Mouse (Mus musculus) adrenal gland, adult 18-20 months (tissue): ENCODE data around the gene Slc43a1. TPM values are rescaled to one million over a fixed set of nuclear protein-coding genes. Genes with fewer than 3 reads are reported as not detected.
"Not testable (repeated sequence)": the region's sequence is repeated elsewhere in the genome, so short reads cannot be mapped to it uniquely, and the experiment has no call there.

ENCODE experiments used
- DNase-seq, 2 experiments: peaks; one replicate each; pipeline ENCODE4 v3.0.0; 2021 to 2022; ENCODE audit warnings: low spot score in 2 of 2
- long read RNA-seq, 2 experiments: library from polyadenylated mRNA; stranded (forward); transcript quantifications; one replicate each; pipeline ENCODE4 v2.0.0; 2021
- total RNA-seq, 2 experiments: library from RNA; stranded (reverse); gene quantifications; 1 replicate in 1 of 2; 2 replicates in 1 of 2; pipeline ENCODE4 v1.2.3; 2021

Slc43a1 gene
- 1 to 10 TPM; 9.3 to 9.4 TPM for total RNA-seq
- long read RNA-seq, experiment 1, transcript Slc43a1-204 (15 exons, 3,089 nt): major isoform, 5 of 11 reads
- long read RNA-seq, experiment 1, partial matches to known transcripts: 1 of 11 reads
- long read RNA-seq, experiment 1, other reads (novel, unspliced or antisense): 4 of 11 reads
- long read RNA-seq, experiment 2, partial matches to known transcripts: 0 of 1 reads
- long read RNA-seq, experiment 2, other reads (novel, unspliced or antisense): 0 of 1 reads

DNA sequence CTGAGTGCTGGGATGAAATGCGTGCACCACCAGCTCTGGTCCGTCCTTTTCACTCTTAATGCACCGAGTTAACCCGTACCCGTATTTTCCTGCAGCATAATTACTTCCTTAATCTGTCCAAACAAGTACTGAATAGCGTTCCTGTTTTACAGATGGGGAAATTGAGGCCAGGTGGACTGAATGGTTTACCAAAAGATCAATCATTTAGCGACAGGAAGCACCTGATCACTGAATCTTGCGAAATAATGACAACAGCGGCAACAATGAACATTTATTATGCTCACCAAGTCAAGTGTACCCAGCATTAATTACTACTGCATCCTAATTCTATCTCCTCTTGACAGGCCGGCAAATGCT, at the start of gene Slc43a1:
TSS of gene Slc43a1 (plus strand) at position 258 of the 357 bp plus-strand sequence.
- no peak for DNase-seq

GRCm38 (mm10) chr2:84790418-84790817, 48.2 kb upstream of the Slc43a1 start:
- no peak for DNase-seq

DNA sequence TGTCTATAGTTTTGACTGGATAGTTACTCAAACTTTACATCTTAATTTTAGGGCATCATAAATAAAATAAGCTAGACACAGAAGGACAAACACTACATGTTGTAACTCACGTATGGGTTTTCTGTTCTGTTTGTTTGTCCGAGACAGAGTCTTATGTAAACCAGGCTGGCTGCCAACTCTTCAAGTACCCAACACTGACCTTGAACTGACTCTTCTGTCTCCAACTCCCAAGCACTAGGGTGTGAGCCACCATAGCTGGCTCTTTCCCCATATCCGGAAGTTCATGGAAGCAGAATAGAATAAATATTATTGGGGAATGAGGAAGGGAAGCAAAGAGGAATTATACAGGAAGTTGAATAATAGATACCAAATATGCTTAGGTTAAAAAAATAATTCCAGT, 46.1 kb upstream of the Slc43a1 start:
- DNase-seq: no peak

DNA sequence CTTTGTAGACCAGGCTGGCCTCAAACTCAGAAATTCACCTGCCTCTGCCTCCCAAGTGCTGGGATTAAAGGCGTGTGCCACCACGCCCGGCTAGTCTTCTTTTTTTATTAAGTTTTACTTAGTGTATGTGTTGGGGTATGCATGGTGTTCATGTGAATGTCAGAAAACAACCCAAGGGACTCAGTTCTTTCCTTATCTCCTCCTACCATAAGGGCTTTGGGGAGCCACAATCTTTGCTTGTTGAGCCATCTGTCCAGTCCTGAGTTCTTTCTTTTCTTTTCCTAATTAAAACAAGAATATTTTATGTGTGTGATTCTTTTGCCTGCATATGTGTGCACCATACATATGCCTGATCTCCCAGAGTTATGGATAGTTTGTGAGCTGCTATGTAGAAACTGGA, 45.5 kb upstream of the Slc43a1 start:
- no peak for DNase-seq

DNA sequence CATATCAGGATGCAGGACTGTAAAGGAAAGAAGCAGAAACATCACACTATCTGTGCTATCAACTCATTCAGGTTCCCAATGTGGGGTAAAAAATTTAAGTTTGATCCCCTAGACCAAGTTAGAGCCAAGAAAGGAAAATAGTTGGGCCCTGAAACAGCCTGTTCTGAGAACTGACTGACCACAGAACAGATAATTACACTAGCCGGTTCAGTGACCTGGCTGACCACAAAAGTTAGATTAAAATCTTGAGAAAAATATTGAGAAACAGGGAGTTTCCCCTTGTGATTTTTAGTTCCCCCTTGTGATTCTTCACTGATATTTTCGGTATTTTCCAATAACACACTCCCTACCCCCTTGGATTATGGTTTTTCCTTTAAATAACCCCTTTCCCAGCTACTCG, 44.8 kb upstream of the Slc43a1 start:
- no peak for DNase-seq

- DNase-seq: peak; percentile 65 to 73
Measured at GRCm38 (mm10) chr2:84797833-84798492, 40.7 kb upstream of the Slc43a1 start.

DNA sequence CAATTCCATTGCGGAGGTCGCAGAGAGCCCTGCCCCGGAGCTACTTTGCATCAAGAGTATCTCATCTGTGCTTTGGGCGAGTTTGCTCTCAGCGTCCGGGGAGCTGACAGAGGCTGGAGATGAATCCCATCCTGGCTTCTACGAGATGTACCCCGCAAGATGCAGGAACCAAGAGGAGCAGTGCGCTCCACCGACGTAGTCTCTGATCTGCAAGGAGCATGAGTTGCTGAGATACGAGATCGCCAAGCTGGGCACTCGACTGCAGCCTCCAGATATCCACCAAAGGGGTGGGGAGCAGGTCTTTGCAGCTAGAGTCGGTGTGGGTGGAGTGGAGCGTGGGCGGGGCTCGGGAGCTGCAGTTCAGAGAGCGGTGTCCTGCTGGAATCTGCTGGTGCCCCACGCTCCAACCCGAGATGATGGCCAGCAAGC, 40.1 kb upstream of the Slc43a1 start, which contains the start of gene Ube2l6:
TSS of gene Ube2l6 (plus strand) at position 336 of the 429 bp plus-strand sequence.
- peak; percentile 58 to 62 for DNase-seq

GRCm38 (mm10) chr2:84799041-84799561, 39.5 kb upstream of the Slc43a1 start:
- peak; percentile 49 to 55 for DNase-seq

DNA sequence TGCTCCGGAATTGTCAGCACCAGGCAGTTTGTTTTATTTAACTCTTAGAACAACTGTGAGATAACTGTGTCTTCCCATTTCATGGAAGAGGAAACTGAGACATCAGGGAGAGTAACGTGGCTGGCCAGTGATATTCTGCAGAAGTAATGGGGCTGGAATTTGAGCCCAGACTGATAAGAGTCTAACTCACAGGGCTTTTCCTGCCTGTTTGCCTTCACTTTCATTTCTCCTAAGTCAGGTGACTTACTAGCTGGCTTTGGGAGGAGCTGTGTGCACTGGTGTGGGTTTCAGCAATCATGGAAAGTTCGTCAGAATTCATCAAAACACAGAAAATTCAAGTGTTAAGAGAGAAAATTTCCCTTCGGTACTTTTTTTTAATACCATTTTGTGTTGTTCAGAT, 38.3 kb upstream of the Slc43a1 start:
- DNase-seq: no peak

DNA sequence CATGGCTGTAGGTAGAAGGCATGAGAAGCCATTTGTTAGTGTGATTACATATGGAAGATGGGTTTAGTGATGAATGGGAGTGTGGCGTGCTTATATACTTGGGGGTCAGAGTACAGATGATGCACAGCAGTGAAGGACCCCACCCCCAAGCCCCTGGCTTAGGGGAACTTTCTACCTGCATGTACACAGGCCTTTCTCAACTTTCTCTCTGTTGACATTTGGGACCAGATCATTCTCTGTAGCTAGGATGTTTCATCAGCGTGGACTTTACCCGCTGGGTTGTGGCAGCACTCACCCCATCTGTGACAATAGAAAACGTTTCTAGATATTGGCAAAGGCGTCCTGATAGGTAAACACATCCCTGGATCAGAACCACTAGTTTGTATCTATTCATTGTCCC, 37.4 kb upstream of the Slc43a1 start:
- not testable (repeated sequence) for DNase-seq

- DNase-seq: no peak
Measured at GRCm38 (mm10) chr2:84803963-84804362, 34.7 kb upstream of the Slc43a1 start.

DNA sequence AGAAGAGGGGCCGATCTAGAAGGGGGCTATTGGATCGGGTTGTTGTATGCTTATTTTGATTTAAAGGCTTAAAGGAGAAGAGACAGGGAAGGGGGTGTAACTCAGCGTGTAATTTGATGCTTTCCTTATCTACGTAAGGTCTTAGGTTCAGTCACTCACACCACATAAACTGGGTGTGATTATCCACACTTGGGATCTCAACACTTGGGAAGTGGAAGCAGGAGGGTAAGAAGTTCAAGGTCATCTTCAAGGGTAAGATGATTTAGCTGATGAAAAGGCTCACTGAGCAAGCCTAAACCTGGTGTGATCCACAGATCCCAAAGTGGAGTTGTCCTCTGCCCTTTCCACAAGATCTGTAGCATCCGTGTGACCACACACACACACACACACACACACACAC, 32.1 kb upstream of the Slc43a1 start:
- DNase-seq: no peak

GRCm38 (mm10) chr2:84809330-84809729, 29.3 kb upstream of the Slc43a1 start:
- no peak for DNase-seq

DNA sequence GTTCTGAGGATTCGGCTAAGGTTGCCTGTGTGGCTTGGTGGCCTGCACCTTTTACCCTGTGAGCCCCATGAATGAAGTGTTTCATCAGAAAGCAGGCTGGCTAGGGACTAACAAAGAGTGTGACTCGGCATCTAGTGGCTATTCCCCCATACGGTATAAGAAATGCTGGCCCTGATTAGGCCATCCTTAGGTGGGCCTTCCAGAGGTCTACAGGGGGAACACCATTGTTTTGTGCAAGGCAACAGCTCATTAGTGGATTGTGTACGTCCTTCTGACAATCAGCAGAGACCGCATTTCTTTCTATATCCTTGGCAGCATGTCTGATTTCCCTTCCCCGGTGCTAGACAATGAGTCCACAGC, 28.1 kb upstream of the Slc43a1 start:
- DNase-seq: no peak

GRCm38 (mm10) chr2:84810886-84811577, 27.6 kb upstream of the Slc43a1 start:
- DNase-seq: peak; percentile 74 to 82

DNA sequence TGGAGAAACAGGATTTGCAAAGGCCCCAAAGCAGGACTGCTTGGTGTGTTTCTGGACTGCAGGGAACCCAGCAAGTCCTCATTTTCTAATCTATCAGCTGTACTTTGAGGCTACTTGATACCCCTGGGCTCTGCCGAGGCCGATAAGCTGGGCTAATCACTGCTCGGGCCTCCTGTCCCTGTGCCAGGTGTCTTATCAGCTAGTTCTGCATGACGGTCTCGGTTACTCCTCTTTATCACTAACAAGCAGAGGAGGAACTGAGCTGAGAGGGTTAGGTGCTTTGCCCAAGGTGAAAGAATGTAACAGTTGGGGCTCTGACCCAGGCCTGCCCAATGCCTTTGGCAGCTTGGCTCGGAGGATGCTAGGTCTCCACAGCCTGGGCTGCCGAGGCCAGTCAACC, 26.8 kb upstream of the Slc43a1 start:
- no peak for DNase-seq

DNA sequence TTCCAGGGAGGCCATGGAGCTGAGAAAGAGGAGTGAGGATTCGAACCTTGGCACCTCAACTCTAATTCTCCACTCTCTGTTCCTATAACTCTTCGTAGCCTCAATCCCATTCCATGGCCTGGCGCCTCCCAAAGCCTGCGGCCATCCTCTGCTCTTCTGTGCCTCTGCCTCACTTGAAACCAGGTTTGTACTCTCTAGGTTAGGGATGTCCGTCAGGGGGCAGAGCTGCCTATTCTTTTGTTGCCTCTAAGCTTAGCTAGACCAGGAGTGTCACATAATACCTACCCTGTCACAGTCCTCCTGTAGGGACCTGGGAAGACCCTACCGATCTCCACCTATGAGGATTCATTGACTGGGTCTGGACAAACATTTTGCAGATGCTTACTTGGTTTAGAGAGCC, 26.0 kb upstream of the Slc43a1 start:
- DNase-seq: no peak

GRCm38 (mm10) chr2:84819861-84820260, 18.8 kb upstream of the Slc43a1 start:
- DNase-seq: no peak

DNA sequence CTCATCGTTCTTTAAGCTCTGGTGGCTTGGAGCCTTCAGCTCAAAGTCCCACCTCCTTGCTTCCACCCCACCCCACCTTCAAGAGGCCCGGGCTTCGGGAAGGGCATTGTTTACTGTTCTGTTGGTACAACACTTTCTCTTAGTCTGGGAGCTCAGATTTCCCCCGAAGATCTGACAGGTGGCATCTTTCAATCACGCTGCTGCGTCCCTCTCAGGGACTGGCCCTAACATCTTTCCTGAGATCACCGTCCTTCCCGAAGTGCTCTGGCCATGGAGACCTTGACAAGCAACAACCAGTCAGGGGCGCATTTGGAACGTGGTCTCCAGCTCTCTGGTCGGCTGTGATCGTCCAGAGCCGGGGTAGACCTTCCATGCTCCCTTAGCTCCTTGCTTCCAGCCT, 16.1 kb upstream of the Slc43a1 start, which contains the start of gene Smtnl1:
TSS of gene Smtnl1 (minus strand) at position 101 of the 400 bp plus-strand sequence.
- no peak for DNase-seq

DNA sequence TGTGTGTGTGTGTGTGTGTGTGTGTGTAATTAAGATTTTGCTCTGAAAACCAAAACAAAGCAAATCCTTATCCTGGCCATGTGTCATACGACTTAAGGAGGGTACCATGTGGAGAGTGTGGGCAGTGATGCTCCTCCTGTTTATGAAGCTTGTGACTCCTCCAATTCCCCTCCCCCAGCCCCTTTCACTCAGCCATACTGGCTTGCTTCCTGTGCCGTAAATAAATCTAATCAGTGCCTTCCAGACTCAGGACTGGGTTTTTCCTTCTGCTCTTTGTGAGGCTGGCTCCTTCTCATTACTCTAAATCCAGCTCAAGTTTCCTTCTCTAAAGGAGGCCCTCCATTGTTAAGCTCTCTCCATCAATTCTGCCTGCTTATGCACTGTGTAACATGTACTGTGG, 15.4 kb upstream of the Slc43a1 start:
- no peak for DNase-seq

GRCm38 (mm10) chr2:84826488-84827282, 12.0 kb upstream of the Slc43a1 start, which contains the start of gene Timm10:
Gene Timm10 (plus strand): TSS chr2:84826997.
- DNase-seq: peak; percentile 67 to 70
